Mouse (Mus musculus) kidney, postnatal 36 days (tissue): ENCODE data around the gene Fam71e1.

Experiments used
- DNase-seq, 2 experiments: peaks; one replicate each; pipeline ENCODE4 v3.0.0; 2021 to 2022; ENCODE audit warnings: mixed read lengths in 2 of 2

The Fam71e1 gene

GRCm38 (mm10) chr7:44495992-44496770 is at the start of gene Fam71e1, which contains the start of gene Emc10:
Gene Fam71e1, plus strand, starts transcription at chr7:44496581.
Gene Emc10, minus strand, starts transcription at chr7:44496529.
- DNase-seq: peak; percentile 98 to 99

GRCm38 (mm10) chr7:44453256-44453655 is 43.1 kb upstream of the Fam71e1 start:
- no peak for DNase-seq

GRCm38 (mm10) chr7:44456302-44456701 is 40.1 kb upstream of the Fam71e1 start:
- no peak for DNase-seq

GRCm38 (mm10) chr7:44460067-44460466 is 36.3 kb upstream of the Fam71e1 start:
- no peak for DNase-seq

- DNase-seq: no peak
Observed at GRCm38 (mm10) chr7:44460767-44461502, 35.4 kb upstream of the Fam71e1 start.

- no peak for DNase-seq
Observed at GRCm38 (mm10) chr7:44461503-44462217, 34.7 kb upstream of the Fam71e1 start.

- peak; percentile 55 to 83 for DNase-seq
Observed at GRCm38 (mm10) chr7:44462218-44463055, 33.9 kb upstream of the Fam71e1 start.

- DNase-seq: no peak
Observed at GRCm38 (mm10) chr7:44463056-44463425, 33.3 kb upstream of the Fam71e1 start.

- no peak for DNase-seq
Observed at GRCm38 (mm10) chr7:44463556-44464225, 32.7 kb upstream of the Fam71e1 start.

- no peak for DNase-seq
Observed at GRCm38 (mm10) chr7:44464511-44464910, 31.9 kb upstream of the Fam71e1 start.

GRCm38 (mm10) chr7:44465111-44465510 is 31.3 kb upstream of the Fam71e1 start, which contains the start of gene Aspdh:
Gene Aspdh, plus strand, starts transcription at chr7:44465391.
- DNase-seq: peak; percentile 75 to 88

- peak in 1 of 2 experiments; percentile 42 for DNase-seq
Observed at GRCm38 (mm10) chr7:44466006-44466887, 30.1 kb upstream of the Fam71e1 start.

- DNase-seq: no peak
Observed at GRCm38 (mm10) chr7:44466888-44467311, 29.5 kb upstream of the Fam71e1 start.

- peak; percentile 94 to 98 for DNase-seq
Observed at GRCm38 (mm10) chr7:44467811-44468411, 28.5 kb upstream of the Fam71e1 start, which contains the start of gene Josd2. Gene Josd2, plus strand, starts transcription at chr7:44467980.

GRCm38 (mm10) chr7:44468644-44469285 is 27.6 kb upstream of the Fam71e1 start:
- DNase-seq: no peak

GRCm38 (mm10) chr7:44469677-44470675 is 26.4 kb upstream of the Fam71e1 start:
- no peak for DNase-seq

- no peak for DNase-seq
Observed at GRCm38 (mm10) chr7:44470696-44471612, 25.4 kb upstream of the Fam71e1 start.
